ENCODE assay signal across 31 mouse cellular contexts in the genomic region with DNA sequence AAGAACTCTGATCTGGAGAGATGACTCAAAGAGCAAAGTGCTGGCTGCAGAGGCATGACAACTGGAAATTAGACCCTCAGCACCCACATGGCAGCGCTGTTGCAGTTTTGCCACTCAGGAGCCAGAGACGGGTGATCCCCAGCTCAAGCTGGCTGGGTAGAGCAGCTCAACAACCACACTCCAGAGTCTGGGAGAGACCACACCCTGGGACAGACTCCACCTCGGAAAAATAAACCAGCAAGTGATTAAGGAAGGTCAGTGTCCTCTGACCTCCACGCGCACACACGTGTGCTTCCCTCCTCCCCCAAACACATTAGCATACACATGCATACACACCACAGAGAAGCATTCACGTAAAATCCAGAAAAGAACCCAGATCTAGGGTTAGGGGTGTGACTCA. TPM values are rescaled to one million over a fixed set of nuclear protein-coding genes. Genes with fewer than 3 reads are reported as not detected.
A peak's percentile ranks its signal among the peaks of the same experiment; 100 is the strongest.
DNase-seq lines count a peak whose midpoint lies in the region; ATAC-seq and TF ChIP-seq lines count a peak whose summit lies in the region.
"Had no signal": no experiment of that assay in that cellular context is flagged by ENCODE, and none has a peak within 500 bp of the region (broad histone marks: within the 10 kb centered on the region; RNA-seq: fewer than 3 reads in every experiment).

No protein-coding gene starts in this region.

- no peaks in the 10 kb centered on the region for H3K4me1 ChIP-seq in forebrain, embryonic 11.5 days (replicated peaks; ENCODE audit: control insufficient read depth, insufficient read depth, low read length)
- H3K4me1 ChIP-seq in forebrain, embryonic 14.5 days (ENCODE audit: control insufficient read depth, insufficient read depth, low read length) = no peaks in the 10 kb centered on the region
- no peaks in the 10 kb centered on the region for H3K4me1 ChIP-seq in intestine, embryonic 15.5 days (replicated peaks)
- 0 out of 2 replicates have a peak, but pooled peaks cover 4% of the 10 kb centered on the region for H3K4me1 ChIP-seq in small intestine, adult 2 months (ENCODE audit: control insufficient read depth, insufficient read depth, insufficient read length, low read length)
- H3K4me1 ChIP-seq: embryonic facial prominence, embryonic 12.5 days; embryonic facial prominence, embryonic 15.5 days; forebrain, embryonic 12.5 days; heart, embryonic 12.5 days; heart, embryonic 15.5 days had no signal

- no peaks in the 10 kb centered on the region for H3K9me3 ChIP-seq in forebrain, embryonic 11.5 days (ENCODE audit: control insufficient read depth, low read length)
- no peaks in the 10 kb centered on the region for H3K9me3 ChIP-seq in forebrain, embryonic 14.5 days (replicated peaks; ENCODE audit: control insufficient read depth, low read length)
- no peaks in the 10 kb centered on the region for H3K9me3 ChIP-seq in intestine, embryonic 15.5 days
- H3K9me3 ChIP-seq: embryonic facial prominence, embryonic 12.5 days; embryonic facial prominence, embryonic 15.5 days; G1E; heart, embryonic 15.5 days had no signal

- 79% methylated on average over 7 of the region's 7 CpGs for WGBS in forebrain, embryonic 11.5 days
- WGBS in forebrain, embryonic 14.5 days = 81% methylated on average over 7 of the region's 7 CpGs
- 60% methylated on average over 7 of the region's 7 CpGs for WGBS in intestine, embryonic 15.5 days
- WGBS in small intestine, adult 2 months = 33% methylated on average over 7 of the region's 7 CpGs

- H3K36me3 ChIP-seq in forebrain, embryonic 11.5 days (ENCODE audit: control insufficient read depth, insufficient read depth, low read length) = no peaks in the 10 kb centered on the region
- no peaks in the 10 kb centered on the region for H3K36me3 ChIP-seq in forebrain, embryonic 14.5 days (ENCODE audit: control insufficient read depth, insufficient read depth, low read length)
- no peaks in the 10 kb centered on the region for H3K36me3 ChIP-seq in intestine, embryonic 15.5 days
- H3K36me3 ChIP-seq in small intestine, adult 2 months (ENCODE audit: control insufficient read depth, insufficient read depth, low read length) = no peaks in the 10 kb centered on the region
- H3K36me3 ChIP-seq: embryonic facial prominence, embryonic 12.5 days; embryonic facial prominence, embryonic 15.5 days; forebrain, embryonic 12.5 days; G1E; heart, embryonic 12.5 days; heart, embryonic 15.5 days had no signal

- TF ChIP-seq CTCF in small intestine, adult 2 months (IDR thresholded peaks at IDR 0.05; ENCODE audit: extremely low read depth, insufficient read length, insufficient replicate concordance, low read depth, low read length) = no peak
- TF ChIP-seq CTCF in layer of hippocampus, adult 2 months (conservative IDR thresholded peaks at IDR 0.05) = no peak

- no peak overlapping the region for H3K27ac ChIP-seq in forebrain, embryonic 11.5 days (ENCODE audit: low read depth, low read length)
- no peak overlapping the region for H3K27ac ChIP-seq in forebrain, embryonic 14.5 days (ENCODE audit: low read depth, low read length)
- H3K27ac ChIP-seq in intestine, embryonic 15.5 days = no peak overlapping the region
- no peak overlapping the region for H3K27ac ChIP-seq in small intestine, adult 2 months (ENCODE audit: insufficient read depth, low read depth, low read length)
- H3K27ac ChIP-seq in layer of hippocampus, adult 2 months = no peak overlapping the region
- H3K27ac ChIP-seq: embryonic facial prominence, embryonic 12.5 days; embryonic facial prominence, embryonic 15.5 days; forebrain, embryonic 12.5 days; gastrocnemius, adult 2 months; heart, embryonic 15.5 days; hindbrain, embryonic 14.5 days; hindbrain, postnatal 0 days had no signal

- H3K4me3 ChIP-seq in forebrain, embryonic 11.5 days (ENCODE audit: low read depth, low read length) = no peak overlapping the region
- no peak overlapping the region for H3K4me3 ChIP-seq in forebrain, embryonic 14.5 days (ENCODE audit: low read depth, low read length)
- no peak overlapping the region for H3K4me3 ChIP-seq in intestine, embryonic 15.5 days (replicated peaks)
- H3K4me3 ChIP-seq in small intestine, adult 2 months (ENCODE audit: low read depth, low read length) = peak overlapping the region; percentile 1; the same call in 1 of the 2 replicates
- no peak overlapping the region for H3K4me3 ChIP-seq in layer of hippocampus, adult 2 months
- H3K4me3 ChIP-seq: embryonic facial prominence, embryonic 12.5 days; embryonic facial prominence, embryonic 15.5 days; forebrain, embryonic 12.5 days; gastrocnemius, adult 2 months; heart, embryonic 12.5 days; heart, embryonic 15.5 days had no signal

- no peaks in the 10 kb centered on the region; the same call in 1 of the 2 replicates for H3K27me3 ChIP-seq in forebrain, embryonic 11.5 days (ENCODE audit: control insufficient read depth, insufficient read depth, low read length)
- H3K27me3 ChIP-seq in forebrain, embryonic 14.5 days (replicated peaks; ENCODE audit: control insufficient read depth, insufficient read depth, low read length) = no peaks in the 10 kb centered on the region
- H3K27me3 ChIP-seq in intestine, embryonic 15.5 days (replicated peaks) = no peaks in the 10 kb centered on the region
- H3K27me3 ChIP-seq in small intestine, adult 2 months (ENCODE audit: control insufficient read depth, insufficient read depth, low read length) = no peaks in the 10 kb centered on the region
- H3K27me3 ChIP-seq: embryonic facial prominence, embryonic 12.5 days; embryonic facial prominence, embryonic 15.5 days; heart, embryonic 12.5 days; heart, embryonic 15.5 days; Patski had no signal

- no peak for ATAC-seq in forebrain, embryonic 11.5 days (replicated peaks; ENCODE audit: low FRiP score)
- no peak for ATAC-seq in forebrain, embryonic 14.5 days
- peak; percentile 56; the same call in 1 of the 2 replicates for ATAC-seq in intestine, embryonic 15.5 days
- ATAC-seq: forebrain, embryonic 16.5 days; hindbrain, postnatal 0 days; Patski had no signal

- peak; percentile 6 for DNase-seq in forebrain, embryonic 11.5 days (ENCODE audit: low spot score)
- no peak for DNase-seq in forebrain, embryonic 14.5 days (ENCODE audit: low spot score)
- DNase-seq in testis, postnatal 10 days (ENCODE audit: low spot score) = no peak
- DNase-seq in layer of hippocampus, adult 2 months (ENCODE audit: low spot score in 2 of 2) = no peak
- no peak for DNase-seq in frontal cortex, postnatal 36 days (ENCODE audit: low spot score in 2 of 2)
- DNase-seq: adrenal gland, adult 2 months; adrenal gland, postnatal 14 days; cerebellum, adult 11 months; cerebellum, adult 2 months; cerebellum, adult 9-11 months; cerebellum, postnatal 25 days; gastrocnemius, adult 2 months; gastrocnemius, postnatal 14 days; heart, adult 18-20 months; heart, postnatal 14 days; heart, postnatal 4 days had no signal

- H3K9ac ChIP-seq in forebrain, embryonic 11.5 days (ENCODE audit: low read length) = no peak overlapping the region
- H3K9ac ChIP-seq in forebrain, embryonic 14.5 days (ENCODE audit: low read length) = no peak overlapping the region
- H3K9ac ChIP-seq in intestine, embryonic 15.5 days = no peak overlapping the region
- H3K9ac ChIP-seq: embryonic facial prominence, embryonic 12.5 days; embryonic facial prominence, embryonic 15.5 days; forebrain, embryonic 12.5 days; heart, embryonic 12.5 days; heart, embryonic 15.5 days; hindbrain, embryonic 14.5 days had no signal

- TF ChIP-seq POLR2A in small intestine, adult 2 months (IDR thresholded peaks at IDR 0.05; ENCODE audit: low read depth, low read length) = no peak

- H3K4me2 ChIP-seq in forebrain, embryonic 11.5 days (ENCODE audit: low read depth, low read length, severe bottlenecking) = no peak overlapping the region
- H3K4me2 ChIP-seq in forebrain, embryonic 14.5 days (ENCODE audit: low read length) = no peak overlapping the region
- no peak overlapping the region for H3K4me2 ChIP-seq in intestine, embryonic 15.5 days (replicated peaks)
- H3K4me2 ChIP-seq: embryonic facial prominence, embryonic 12.5 days; embryonic facial prominence, embryonic 15.5 days; forebrain, embryonic 12.5 days; heart, embryonic 12.5 days; heart, embryonic 15.5 days; hindbrain, embryonic 14.5 days had no signal

RNA-seq across cellular contexts. Expression of a gene that starts 57.0 kb away (rescaled TPM):
- polyA plus RNA-seq in forebrain, embryonic 11.5 days (2014; fragmentation: Nextera tagmentation; extraction: Ambion mirVana) = 1.8 and 2.8 TPM in 2 replicates
- 2.2 and 2.5 TPM in 2 replicates for polyA plus RNA-seq in forebrain, embryonic 14.5 days (2014; fragmentation: Nextera tagmentation; extraction: Ambion mirVana)
- not detected in 2 replicates for polyA plus RNA-seq in intestine, embryonic 15.5 days (2015; fragmentation: Nextera tagmentation; extraction: Ambion mirVana)
- polyA plus RNA-seq in small intestine, adult 2 months (2012; rRNA removed) = not detected in 2 replicates
- not detected for total RNA-seq in layer of hippocampus, adult 2 months (2021)
- total RNA-seq: adrenal gland, adult 2 months; adrenal gland, postnatal 14 days; adrenal gland, postnatal 4 days; common myeloid progenitor, adult 5-6 weeks; G1E; gastrocnemius, adult 2 months; gastrocnemius, postnatal 14 days; gastrocnemius, postnatal 4 days; heart, adult 18-20 months; heart, postnatal 4 days had no signal
- polyA plus RNA-seq: adrenal gland, adult 2 months; embryonic facial prominence, embryonic 15.5 days; G1E; heart, embryonic 12.5 days; heart, embryonic 15.5 days; Patski had no signal
